Mouse (Mus musculus): ENCODE results near the gene Ap1m1. TPM values are rescaled to one million over a fixed set of nuclear protein-coding genes. Genes with fewer than 3 reads are reported as not detected.

Ap1m1 gene
- 111 and 115 TPM in 2 replicates for polyA plus RNA-seq (2012; rRNA removed)

DNA sequence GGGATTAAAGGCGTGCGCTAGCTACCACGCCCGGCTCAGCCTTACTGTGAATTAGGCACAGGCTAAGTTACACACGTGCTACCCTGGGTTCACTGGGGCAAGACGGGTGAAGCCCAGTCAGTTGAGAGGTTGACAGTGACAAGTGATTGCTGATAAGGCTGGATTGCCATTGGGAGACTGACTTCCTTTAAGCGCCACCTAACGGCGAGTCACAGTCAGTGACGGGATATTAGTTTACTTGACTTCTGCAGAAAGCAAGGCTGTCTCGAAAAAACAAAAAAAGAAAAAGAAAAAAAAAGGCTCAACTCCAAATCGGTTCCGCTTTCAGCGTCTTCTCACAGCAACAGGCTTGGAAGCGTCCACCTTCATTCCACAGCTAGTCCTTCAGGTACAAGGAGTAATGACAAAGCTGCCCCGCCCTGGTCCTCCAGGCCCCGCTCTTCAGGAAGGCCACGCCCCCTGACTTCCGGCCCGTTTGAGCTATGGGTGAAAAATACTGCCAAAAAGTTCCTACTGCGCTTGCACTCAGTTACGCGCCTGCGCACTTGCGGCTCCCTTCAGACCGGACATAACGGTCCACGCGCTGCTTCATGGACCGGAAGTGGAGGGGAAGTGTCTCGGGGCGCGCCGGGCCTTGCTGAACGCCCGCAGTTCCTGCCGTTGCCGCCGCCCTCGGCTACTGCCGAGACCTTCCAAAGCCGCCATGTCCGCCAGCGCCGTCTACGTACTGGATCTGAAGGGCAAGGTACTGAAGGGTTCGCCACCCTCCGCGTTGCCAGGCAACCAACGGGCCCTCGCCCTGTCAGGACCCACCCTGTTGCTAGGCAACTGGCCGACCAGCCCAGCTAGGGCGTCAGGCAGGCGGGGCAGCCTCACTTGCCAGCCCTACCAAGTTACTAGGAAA lies at the start of gene Ap1m1:
Gene Ap1m1, plus strand, starts transcription at position 520 of the 904 bp plus-strand sequence.
- peak; percentile 95 to 97 for DNase-seq (ENCODE audit: extremely low spot score in 1 of 2, low spot score in 1 of 2)

DNA sequence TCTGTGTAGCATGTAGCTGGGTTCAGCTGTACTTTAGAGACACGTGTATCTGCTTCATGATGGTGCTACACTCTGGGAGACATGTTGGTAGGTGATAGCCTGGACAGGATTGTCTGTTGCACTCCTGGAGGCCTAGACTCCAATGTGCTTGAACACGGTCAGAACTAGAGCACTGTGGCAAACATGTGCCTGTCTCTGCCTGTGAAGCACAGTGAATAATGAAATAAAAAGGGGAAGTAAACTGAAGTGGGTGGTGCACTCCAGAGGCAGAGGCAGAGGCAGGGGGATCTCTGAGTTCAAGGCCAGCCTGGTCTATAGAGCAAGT lies 49.6 kb upstream of the Ap1m1 start:
- no peak for DNase-seq (ENCODE audit: extremely low spot score in 1 of 2, low spot score in 1 of 2)

DNA sequence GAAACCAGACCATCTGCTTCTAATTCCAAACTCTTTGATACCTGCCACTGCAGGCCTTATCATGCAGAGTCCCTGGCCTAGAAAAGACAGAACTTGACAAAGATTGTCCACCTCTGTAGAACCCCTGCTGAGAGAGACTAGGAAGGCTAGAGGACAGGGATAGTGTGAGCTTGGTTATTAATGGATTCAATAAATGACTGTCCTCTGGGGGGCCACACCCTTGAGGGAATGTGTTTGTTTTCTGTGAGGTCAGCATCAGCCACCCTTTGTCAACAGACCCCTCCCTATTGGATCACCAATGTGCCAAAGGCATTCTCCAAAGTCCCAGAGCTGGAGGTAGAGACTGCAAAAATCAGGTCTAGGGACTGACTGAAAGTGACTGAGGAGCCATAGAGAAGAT lies 47.8 kb upstream of the Ap1m1 start:
- no peak for DNase-seq (ENCODE audit: extremely low spot score in 1 of 2, low spot score in 1 of 2)

DNA sequence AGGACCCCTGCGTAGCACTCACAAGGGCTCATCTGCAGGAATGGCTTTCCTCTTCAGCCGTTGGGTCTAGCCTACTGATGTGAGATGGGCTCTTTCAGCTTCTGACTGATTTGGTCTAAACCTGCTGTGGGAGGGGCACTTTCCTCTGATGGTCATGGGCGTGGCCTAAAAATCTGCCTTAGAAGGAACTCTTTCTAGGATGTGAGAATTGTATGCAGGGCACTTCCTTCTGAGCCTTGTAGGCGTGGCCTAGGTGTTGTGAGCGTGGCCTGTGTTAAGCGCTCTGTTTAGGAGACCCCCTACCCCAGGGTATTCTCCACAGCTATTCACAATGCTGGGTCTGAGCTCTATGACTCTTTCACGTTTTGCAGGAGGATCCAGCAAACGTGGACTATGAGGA lies 41.8 kb upstream of the Ap1m1 start:
- DNase-seq (ENCODE audit: extremely low spot score in 1 of 2, low spot score in 1 of 2): no peak

DNA sequence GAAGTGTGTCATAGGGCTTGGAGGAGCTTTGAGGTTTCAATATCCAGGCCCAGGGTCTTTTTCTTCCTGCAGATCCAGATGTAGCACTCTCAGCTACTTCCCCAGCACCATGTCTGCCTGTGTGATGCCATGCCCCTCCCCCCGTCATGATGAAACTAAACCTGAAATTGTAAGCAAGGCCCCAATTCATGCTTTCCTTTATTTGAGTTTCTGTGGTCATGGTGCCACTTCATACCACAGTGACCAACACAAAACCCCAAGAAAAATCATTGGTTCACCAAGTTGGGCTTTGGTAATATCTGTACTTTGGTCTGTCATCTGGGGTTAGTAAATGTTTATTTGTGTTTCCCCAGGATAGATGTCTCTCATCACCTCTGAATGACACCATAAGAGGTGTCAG lies 31.2 kb upstream of the Ap1m1 start:
- no peak for DNase-seq (ENCODE audit: extremely low spot score in 1 of 2, low spot score in 1 of 2)

DNA sequence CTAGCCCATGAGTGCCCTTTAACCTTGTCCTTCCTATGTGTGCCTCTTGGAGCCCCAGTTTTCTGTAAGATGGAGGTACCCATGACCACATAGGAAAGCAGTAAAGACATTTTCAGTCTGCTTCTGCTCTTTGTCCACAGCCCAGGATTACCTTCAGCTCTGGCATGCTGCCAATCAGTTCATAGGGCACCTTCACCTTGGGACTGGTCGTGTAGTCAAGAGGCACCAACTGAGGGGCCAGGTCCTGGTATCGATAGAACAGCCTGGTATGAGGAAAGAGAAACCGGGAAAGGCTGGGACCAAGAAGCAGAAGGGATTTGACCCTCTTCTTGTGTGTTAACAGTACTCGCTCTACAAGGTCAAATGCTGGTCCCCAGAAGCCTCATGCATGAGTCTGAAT lies 29.6 kb upstream of the Ap1m1 start:
- no peak for DNase-seq (ENCODE audit: extremely low spot score in 1 of 2, low spot score in 1 of 2)

DNA sequence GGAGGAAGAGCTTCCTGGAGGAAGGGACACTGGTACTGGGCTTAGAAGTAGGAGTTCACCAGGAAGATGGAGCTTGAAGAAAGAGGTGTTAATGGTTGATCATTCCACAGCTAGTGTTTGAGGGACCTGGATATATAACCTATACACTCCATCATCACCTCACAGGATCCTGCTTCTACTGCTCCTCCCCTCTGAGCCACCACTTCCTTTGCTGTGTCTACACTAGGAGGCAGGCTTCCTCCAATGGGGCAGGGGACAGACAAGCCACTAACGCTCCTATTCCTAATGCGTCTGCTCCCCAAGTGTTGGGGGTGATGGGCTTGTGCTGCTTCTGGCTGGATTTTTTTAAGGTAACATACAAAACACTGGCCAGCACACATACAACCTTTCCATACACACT lies 29.1 kb upstream of the Ap1m1 start:
- DNase-seq (ENCODE audit: extremely low spot score in 1 of 2, low spot score in 1 of 2): no peak

DNA sequence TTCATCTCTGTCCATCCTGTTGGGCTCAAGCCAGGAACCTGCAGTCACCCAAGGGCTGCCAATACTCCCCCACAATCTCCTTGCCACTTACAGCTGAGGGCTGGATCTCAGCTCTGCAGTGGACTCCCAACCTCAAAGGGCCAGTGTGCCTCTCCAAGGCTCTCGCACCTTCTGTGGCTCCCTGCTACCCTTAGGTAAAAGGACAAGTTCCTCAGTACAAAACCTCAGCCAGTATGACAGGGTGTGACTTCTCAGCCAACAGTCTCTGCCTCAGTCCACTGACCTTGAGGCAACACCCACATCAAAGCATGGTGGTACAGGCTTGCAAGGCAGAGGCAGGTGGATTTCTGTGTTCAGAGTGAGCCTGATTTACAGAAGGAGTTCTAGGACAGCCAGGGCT lies 28.0 kb upstream of the Ap1m1 start:
- no peak for DNase-seq (ENCODE audit: extremely low spot score in 1 of 2, low spot score in 1 of 2)

DNA sequence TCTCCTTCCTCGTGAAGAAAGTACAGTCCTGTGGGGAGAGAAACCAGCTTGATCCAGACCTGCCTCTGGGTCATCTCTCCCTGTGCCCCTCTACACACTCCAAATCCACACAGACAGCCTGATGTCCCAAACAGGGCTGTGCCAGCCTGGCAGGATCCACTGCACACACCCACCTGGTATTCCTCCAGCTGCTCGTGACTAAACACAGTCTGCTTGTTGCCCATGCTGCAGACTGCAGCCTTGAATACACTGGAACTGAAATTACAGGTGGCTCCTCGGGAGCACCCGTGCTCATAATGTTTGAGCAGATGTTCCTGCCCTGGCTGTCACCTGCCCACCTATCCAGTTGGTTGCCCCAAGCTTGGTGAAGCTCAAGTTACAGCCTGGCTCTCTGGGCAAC lies 27.1 kb upstream of the Ap1m1 start, which contains the start of gene Cib3:
Gene Cib3, minus strand, starts transcription at position 87 of the 400 bp plus-strand sequence.
- DNase-seq (ENCODE audit: extremely low spot score in 1 of 2, low spot score in 1 of 2): no peak

DNA sequence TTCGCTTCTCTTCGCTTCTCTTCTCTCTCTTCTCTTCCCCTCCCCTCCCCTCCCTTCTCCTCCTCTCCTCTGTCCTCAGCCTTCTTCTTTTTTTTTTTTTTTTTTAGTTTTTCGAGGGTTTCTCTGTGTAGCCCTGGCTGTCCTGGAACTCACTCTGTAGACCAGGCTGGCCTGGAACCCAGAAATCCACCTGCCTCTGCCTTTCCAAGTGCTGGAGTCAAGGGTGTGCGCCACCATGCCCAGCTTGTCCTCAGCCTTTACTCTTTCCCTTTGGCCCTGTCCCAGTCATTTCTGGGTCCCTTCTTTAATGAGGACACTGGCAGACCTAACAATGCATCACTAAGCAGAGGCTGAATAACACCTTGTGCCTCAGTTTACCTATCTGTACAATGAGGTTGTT lies 26.3 kb upstream of the Ap1m1 start, which contains the start of gene Gm11034:
Gene Gm11034, minus strand, starts transcription at position 101 of the 400 bp plus-strand sequence.
- no peak for DNase-seq (ENCODE audit: extremely low spot score in 1 of 2, low spot score in 1 of 2)

DNA sequence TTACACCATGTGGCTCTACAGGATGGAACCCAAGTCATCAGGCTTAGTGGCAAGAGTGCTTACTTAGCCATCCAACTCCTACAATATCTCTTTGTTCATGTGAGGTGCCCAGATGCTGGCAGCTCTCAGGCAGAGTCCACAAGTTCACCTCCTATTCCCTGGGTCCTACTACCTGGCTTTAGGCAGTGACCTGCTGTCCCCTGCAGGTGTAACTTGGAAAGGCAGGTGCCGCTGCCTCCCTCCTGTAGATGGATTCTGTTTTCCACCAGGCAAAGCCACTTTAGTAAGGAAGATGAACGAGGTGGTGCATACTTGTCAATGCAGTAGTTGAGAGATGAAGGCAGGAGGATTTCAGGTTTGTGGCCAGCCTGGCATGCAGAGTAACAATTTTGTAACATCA lies 24.8 kb upstream of the Ap1m1 start:
- no peak for DNase-seq (ENCODE audit: extremely low spot score in 1 of 2, low spot score in 1 of 2)

DNA sequence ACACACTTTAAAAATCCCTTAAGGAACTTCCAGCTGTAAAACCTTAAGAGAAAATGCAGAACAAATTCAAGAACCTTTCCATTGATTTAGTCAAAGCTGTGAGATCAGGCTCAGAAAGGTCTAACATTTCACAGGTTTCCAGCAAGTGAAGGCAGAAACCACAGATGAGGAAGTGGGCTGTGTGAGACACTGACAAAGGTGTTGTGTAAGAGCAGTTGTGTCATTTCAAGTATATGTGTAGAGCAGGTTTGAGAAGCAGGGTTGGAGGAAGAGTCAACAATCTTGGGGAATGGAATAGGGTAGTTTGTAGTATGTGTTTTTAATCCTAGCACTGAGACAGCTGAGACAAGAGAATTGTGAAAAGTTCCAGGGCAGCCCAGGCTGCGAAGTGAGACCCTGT lies 23.9 kb upstream of the Ap1m1 start:
- no peak for DNase-seq (ENCODE audit: extremely low spot score in 1 of 2, low spot score in 1 of 2)

DNA sequence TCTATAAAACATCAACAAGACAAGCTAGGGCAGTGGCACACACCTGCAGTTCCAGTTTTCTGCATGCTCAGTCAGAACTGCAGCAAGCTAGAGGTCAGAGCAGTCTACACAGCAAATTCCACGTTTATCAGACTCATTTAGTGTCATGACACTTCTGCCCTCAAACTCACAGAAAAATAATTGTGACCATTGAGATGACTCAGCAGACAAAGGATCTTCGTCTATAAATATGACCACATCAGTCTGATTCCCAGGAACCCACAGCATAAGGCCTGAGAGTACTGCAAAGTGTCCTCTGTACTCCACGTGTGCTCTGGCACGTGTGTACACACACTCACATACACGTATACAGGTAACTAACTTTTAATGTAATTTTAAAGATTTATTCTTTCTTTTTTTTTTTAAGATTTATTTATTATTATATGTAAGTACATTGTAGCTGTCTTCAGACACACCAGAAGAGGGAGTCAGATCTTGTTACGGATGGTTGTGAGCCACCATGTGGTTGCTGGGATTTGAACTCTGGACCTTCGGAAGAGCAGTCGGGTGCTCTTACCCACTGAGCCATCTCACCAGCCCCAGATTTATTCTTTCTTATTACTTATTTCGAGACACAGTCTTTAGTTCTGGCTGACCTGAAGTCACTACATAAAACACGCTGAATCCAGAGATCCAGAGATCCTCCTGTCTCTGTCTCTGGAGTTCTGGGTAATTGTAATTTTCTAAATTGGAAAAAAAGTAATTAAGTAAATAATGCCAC lies 20.9 kb upstream of the Ap1m1 start:
- DNase-seq (ENCODE audit: extremely low spot score in 1 of 2, low spot score in 1 of 2): no peak

DNA sequence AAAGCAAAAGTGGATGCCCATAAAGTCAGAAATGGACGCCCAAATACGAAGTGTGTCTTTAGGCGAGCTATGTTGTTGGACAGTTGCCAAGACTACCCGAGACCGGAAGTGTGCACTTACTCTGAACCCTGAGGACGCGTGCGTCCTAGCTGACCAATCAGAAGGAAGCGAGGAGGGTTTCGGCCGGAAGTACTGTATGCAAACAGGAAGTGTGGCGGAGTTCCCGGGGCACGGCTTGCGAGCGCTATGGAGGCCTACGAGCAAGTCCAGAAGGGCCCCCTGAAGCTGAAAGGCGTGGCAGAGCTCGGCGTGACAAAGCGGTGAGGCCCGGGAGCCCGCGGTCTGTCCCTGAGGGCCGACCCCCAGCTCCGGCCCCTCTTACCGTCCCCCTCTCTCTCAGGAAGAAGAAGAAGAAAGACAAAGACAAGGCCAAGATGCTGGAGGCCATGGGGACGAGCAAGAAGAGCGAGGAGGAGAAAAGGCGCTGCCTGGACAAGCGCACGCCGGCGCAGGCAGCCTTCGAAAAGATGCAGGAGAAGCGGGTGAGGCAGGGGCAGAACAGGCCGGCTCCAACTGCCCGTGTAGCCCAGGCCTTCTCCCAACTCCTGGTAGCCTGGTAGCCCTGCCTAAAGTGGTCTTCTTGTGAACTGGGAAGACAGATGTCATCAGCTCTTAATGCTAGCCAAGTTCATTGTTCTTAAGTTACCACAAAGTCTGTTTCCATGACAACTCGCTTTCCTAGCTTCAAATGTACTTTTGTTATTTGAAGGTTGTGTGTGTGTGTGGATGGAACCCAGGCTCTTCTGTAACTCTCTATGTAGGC lies 20.1 kb upstream of the Ap1m1 start, which contains the start of gene Fam32a:
Gene Fam32a, plus strand, starts transcription at position 190 of the 823 bp plus-strand sequence.
- peak; percentile 84 to 91 for DNase-seq (ENCODE audit: extremely low spot score in 1 of 2, low spot score in 1 of 2)

DNA sequence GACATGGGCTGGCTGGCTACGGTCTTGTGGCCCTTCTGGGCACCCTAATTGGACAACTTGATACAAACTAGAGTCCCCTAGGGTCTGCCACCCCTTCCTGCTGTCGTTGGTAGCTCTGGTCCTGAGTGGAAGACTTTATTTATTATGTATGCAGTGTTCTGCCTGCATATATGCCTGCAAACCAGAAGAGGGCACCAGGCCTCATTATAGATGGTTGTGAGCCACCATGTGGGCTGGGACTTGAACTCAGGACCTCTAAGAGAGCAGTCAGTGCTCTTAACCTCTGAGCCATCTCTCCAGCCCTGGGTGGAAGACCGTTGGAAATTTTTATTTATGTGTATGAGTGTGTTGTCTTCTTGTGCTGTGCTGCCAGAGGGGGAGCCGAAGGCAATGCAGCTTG lies 19.1 kb upstream of the Ap1m1 start:
- DNase-seq (ENCODE audit: extremely low spot score in 1 of 2, low spot score in 1 of 2): no peak

DNA sequence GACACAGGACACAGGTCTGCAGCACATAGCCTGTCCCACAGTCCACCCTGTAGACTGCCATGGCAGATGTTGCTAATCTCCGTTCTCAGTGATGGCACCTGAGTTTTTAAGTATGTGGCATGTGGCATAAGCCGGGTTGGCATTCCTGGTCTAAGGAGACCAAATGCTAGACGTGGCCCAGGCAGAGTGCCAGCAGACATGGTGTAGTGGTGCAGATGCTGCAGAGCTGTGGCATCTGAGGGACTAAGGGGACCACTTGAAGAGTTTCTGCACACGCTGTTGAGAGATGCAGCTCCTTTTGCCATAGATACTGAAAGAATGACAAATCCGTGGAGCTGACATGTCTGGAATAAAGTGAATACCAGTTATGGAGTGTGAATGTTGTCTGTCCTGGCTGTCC lies 17.2 kb upstream of the Ap1m1 start:
- no peak for DNase-seq (ENCODE audit: extremely low spot score in 1 of 2, low spot score in 1 of 2)

DNA sequence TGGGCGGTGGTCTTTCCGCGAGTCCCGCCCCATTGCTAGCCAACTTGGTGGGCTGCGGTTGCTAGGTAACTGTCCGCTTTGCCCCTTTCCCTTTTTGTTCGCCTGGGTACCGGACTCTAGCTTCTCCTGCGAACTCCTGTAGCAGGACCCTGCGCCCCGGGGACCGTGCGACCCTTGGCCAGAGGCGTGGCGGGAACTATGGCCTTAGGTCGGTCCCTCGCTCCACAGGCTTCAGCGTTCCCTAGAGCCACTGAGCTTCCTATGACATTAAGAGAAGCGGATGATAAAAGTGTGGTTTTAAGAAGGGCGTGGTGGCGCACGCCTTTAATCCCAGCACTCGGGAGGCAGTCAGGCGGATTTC lies 565 bp downstream of the Ap1m1 start:
- no peak for DNase-seq (ENCODE audit: extremely low spot score in 1 of 2, low spot score in 1 of 2)

DNA sequence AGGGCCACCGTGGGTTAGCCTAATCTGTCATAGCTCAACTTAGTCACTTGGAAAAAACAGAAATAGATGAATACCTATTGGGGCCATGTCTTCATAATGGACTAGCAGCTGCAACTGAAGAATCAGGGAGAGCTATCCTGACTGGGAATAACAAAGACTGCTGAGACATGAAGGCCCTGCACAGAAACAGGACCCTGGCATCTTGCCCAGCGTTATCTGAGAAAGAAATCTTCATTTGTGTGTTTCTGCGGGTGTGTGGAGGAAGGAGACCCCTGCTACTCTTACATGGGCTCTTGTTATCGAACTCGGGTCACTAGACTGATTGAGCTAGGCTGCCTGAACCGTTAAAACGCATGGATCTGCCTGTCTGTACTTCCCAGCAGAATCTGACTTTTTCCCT lies 1.1 kb downstream of the Ap1m1 start:
- no peak for DNase-seq (ENCODE audit: extremely low spot score in 1 of 2, low spot score in 1 of 2)

DNA sequence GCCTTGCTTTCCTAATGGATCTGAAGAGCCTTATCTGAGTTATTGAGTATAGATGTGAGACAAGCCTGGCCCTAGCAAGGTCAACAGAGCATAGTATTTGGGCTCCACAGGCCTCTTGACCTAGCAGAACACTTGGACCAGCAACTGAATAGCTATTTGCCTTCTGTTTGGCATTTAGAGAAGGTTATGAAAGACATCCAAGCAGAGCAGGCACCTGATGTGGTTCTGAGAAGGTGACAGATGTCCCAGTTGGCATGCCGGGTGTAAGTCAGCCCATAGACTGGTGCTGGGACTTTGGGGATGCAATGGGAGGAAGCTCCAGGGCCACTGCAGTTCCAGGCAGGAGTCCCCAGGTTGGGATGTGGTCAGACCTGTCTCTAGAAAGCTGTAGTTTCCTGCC lies 2.4 kb downstream of the Ap1m1 start:
- no peak for DNase-seq (ENCODE audit: extremely low spot score in 1 of 2, low spot score in 1 of 2)

DNA sequence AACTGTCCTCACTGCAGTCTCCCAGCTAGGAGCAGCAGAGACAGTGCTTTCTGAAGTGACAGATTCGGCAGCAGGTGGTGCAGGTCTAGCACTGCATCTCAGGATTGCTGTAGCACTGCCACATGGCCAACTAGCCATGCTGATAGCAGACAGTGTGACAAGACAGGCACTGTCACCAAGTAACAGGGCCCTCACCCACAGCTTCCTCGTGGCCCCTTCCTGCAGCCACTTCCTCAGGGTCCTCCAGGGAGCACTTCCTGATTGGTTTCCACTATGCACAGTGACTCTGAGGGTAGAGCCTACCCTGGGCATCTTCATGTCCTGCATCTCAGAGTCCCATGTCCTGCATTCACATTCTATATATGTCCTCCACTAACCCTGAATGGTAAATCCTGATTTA lies 4.8 kb downstream of the Ap1m1 start:
- no peak for DNase-seq (ENCODE audit: extremely low spot score in 1 of 2, low spot score in 1 of 2)

Measured in frontal cortex, adult 2 months (tissue).